Mouse (Mus musculus) CH12.LX (cell line): ENCODE results near the gene Zic1. TPM values are rescaled to one million over a fixed set of nuclear protein-coding genes. Genes with fewer than 3 reads are reported as not detected.

Source experiments
- DNase-seq: peaks from one replicate; pipeline ENCODE4 v3.0.0-alpha.2; 2013; ENCODE audit errors: extremely low read depth
- H3K27ac ChIP-seq: 2 replicates; pipeline ENCODE4 v1.5.1; 2012; ENCODE audit warnings: low read depth, mild to moderate bottlenecking, control low read depth, moderate library complexity; ENCODE audit not compliant: insufficient read depth
- H3K27me3 ChIP-seq: replicated peaks from 2 replicates; pipeline ENCODE3; 2012; ENCODE audit warnings: inconsistent platforms
- H3K36me3 ChIP-seq, 2 experiments: replicated peaks in 1 of 2; 2 replicates each; pipeline versions ENCODE3 to v1.6.1; 2012; ENCODE audit warnings: inconsistent platforms in 1 of 2, low read length in 1 of 2, mild to moderate bottlenecking in 1 of 2, mixed read lengths in 1 of 2, moderate library complexity in 1 of 2; ENCODE audit not compliant: control insufficient read depth in 1 of 2, insufficient read depth in 1 of 2
- H3K4me1 ChIP-seq, 2 experiments: 2 replicates each; pipeline ENCODE4 v1.6.1; 2012; ENCODE audit warnings: inconsistent platforms in 1 of 2, moderate library complexity in 1 of 2; ENCODE audit not compliant: insufficient read depth in 2 of 2, control insufficient read depth in 1 of 2
- H3K4me2 ChIP-seq: 2 replicates; pipeline ENCODE4 v1.6.1; 2012; ENCODE audit warnings: low read depth, mild to moderate bottlenecking, control low read depth; ENCODE audit not compliant: poor library complexity, insufficient read depth, severe bottlenecking
- H3K4me3 ChIP-seq, 3 experiments: fragments of 150-350 bp in 1 of 3; sonication (generic) in 1 of 3; replicated peaks in 1 of 3; 2 replicates each; pipeline versions ENCODE3 to v1.5.1; 2011 to 2012; ENCODE audit warnings: low read depth in 2 of 3, low read length in 2 of 3, mild to moderate bottlenecking in 2 of 3, moderate library complexity in 2 of 3, control low read depth in 1 of 3, improper control_type of control experiment in 1 of 3, inconsistent platforms in 1 of 3, mixed read lengths in 1 of 3; ENCODE audit not compliant: poor library complexity in 1 of 3
- H3K79me2 ChIP-seq: replicated peaks from 2 replicates; pipeline ENCODE4 v1.6.1; 2012; ENCODE audit warnings: mild to moderate bottlenecking, moderate library complexity; ENCODE audit not compliant: control insufficient read depth, poor library complexity, insufficient read depth, severe bottlenecking; ENCODE audit errors: extremely low read depth
- H3K9ac ChIP-seq: 2 replicates; pipeline ENCODE4 v1.6.1; 2012; ENCODE audit warnings: low read depth, mild to moderate bottlenecking, control low read depth, moderate library complexity; ENCODE audit not compliant: insufficient read depth
- H3K9me3 ChIP-seq: replicated peaks from 2 replicates; pipeline ENCODE3; 2012; ENCODE audit warnings: low read length, inconsistent platforms, mixed read lengths
- CHD1 ChIP-seq: IDR thresholded peaks from 2 replicates; pipeline ENCODE4 v1.6.1; 2012; ENCODE audit warnings: low read depth, low read length, improper control_type of control experiment, inconsistent platforms
- CHD2 ChIP-seq: IDR thresholded peaks from 2 replicates; pipeline ENCODE4 v1.6.1; 2011; ENCODE audit warnings: low read length, improper control_type of control experiment
- CTCF ChIP-seq, 2 experiments: IDR thresholded peaks in 1 of 2; conservative IDR thresholded peaks in 1 of 2; 2 replicates each; pipeline ENCODE4 v1.5.1; 2011 to 2012; ENCODE audit warnings: low read depth in 2 of 2, low read length in 2 of 2, improper control_type of control experiment in 1 of 2, inconsistent platforms in 1 of 2, mild to moderate bottlenecking in 1 of 2, moderate library complexity in 1 of 2
- EP300 ChIP-seq: IDR thresholded peaks from 2 replicates; pipeline ENCODE4 v1.6.1; 2011; ENCODE audit warnings: low read length, improper control_type of control experiment
- HCFC1 ChIP-seq: IDR thresholded peaks from 2 replicates; pipeline ENCODE4 v1.6.1; 2012; ENCODE audit warnings: low read depth, mild to moderate bottlenecking, inconsistent platforms, low read length, improper control_type of control experiment
- MAFK ChIP-seq: IDR thresholded peaks from 2 replicates; pipeline ENCODE4 v1.6.1; 2011; ENCODE audit warnings: low read length, improper control_type of control experiment; ENCODE audit not compliant: insufficient replicate concordance
- MAX ChIP-seq: IDR thresholded peaks from 2 replicates; pipeline ENCODE4 v1.6.1; 2011; ENCODE audit warnings: low read length, improper control_type of control experiment
- MEF2A ChIP-seq: IDR thresholded peaks from 2 replicates; pipeline ENCODE4 v1.6.1; 2014; ENCODE audit warnings: low read depth, mild to moderate bottlenecking, inconsistent platforms, low read length, improper control_type of control experiment, borderline replicate concordance
- MXI1 ChIP-seq: IDR thresholded peaks from 2 replicates; pipeline ENCODE4 v1.6.1; 2011; ENCODE audit warnings: mild to moderate bottlenecking, low read depth, low read length, improper control_type of control experiment
- NELFE ChIP-seq: IDR thresholded peaks from 2 replicates; pipeline ENCODE4 v1.6.1; 2011; ENCODE audit warnings: low read depth, low read length, improper control_type of control experiment
- NRF1 ChIP-seq: IDR thresholded peaks from 2 replicates; pipeline ENCODE4 v1.6.1; 2014; ENCODE audit warnings: low read depth, mild to moderate bottlenecking, inconsistent platforms, low read length, improper control_type of control experiment, moderate library complexity
- PAX5 ChIP-seq: IDR thresholded peaks from 2 replicates; pipeline ENCODE4 v1.6.1; 2012; ENCODE audit warnings: low read length, inconsistent platforms, mixed read lengths
- RCOR1 ChIP-seq: conservative IDR thresholded peaks from 2 replicates; pipeline ENCODE4 v1.6.1; 2012; ENCODE audit warnings: low read depth, mild to moderate bottlenecking, inconsistent platforms, low read length, improper control_type of control experiment
- SIN3A ChIP-seq: IDR thresholded peaks from 2 replicates; pipeline ENCODE4 v1.6.1; 2012; ENCODE audit warnings: low read length, improper control_type of control experiment, inconsistent platforms
- USF1 ChIP-seq: IDR thresholded peaks from 2 replicates; pipeline ENCODE4 v1.6.1; 2014; ENCODE audit warnings: low read depth, mild to moderate bottlenecking, inconsistent platforms, low read length, improper control_type of control experiment
- ZC3H11A ChIP-seq: IDR thresholded peaks from 2 replicates; pipeline ENCODE4 v1.6.1; 2012; ENCODE audit warnings: low read depth, mild to moderate bottlenecking, inconsistent platforms, low read length, improper control_type of control experiment
- dilution Hi-C: fragments of 300-500 bp; cut with MboI; formaldehyde crosslinking; loops from 2 replicates; pipeline ENCODE4 v1.14.3; 2020; ENCODE audit warnings: low sequenced_read_pairs; ENCODE audit not compliant: extremely low pct_unique_long_range_greater_than_20kb, extremely low pct_ligation_motif_present
- in situ Hi-C: fragments of 300-500 bp; cut with MboI; formaldehyde crosslinking; loops from 3 replicates; pipeline ENCODE4 v1.14.3; 2019; ENCODE audit warnings: low sequenced_read_pairs, low pct_ligation_motif_present, low pct_unique_long_range_greater_than_20kb, mixed read lengths
- polyA plus RNA-seq: library from polyadenylated mRNA; unstranded; fragments of >175 nt; gene quantifications from 2 replicates; pipeline ENCODE4 v1.2.1, GENCODE M21; 2012; ENCODE audit warnings: low read depth; ENCODE audit not compliant: insufficient read length
- total RNA-seq, 2 experiments: library from RNA; depleted of rRNA; stranded (reverse); fragments of 300-350 nt in 1 of 2; fragments of >200 nt in 1 of 2; gene quantifications; 2 replicates each; pipeline ENCODE4 v1.2.3; 2012 to 2014

Zic1 gene
- total and polyA plus RNA-seq, 3 experiments, result not detected

DNA sequence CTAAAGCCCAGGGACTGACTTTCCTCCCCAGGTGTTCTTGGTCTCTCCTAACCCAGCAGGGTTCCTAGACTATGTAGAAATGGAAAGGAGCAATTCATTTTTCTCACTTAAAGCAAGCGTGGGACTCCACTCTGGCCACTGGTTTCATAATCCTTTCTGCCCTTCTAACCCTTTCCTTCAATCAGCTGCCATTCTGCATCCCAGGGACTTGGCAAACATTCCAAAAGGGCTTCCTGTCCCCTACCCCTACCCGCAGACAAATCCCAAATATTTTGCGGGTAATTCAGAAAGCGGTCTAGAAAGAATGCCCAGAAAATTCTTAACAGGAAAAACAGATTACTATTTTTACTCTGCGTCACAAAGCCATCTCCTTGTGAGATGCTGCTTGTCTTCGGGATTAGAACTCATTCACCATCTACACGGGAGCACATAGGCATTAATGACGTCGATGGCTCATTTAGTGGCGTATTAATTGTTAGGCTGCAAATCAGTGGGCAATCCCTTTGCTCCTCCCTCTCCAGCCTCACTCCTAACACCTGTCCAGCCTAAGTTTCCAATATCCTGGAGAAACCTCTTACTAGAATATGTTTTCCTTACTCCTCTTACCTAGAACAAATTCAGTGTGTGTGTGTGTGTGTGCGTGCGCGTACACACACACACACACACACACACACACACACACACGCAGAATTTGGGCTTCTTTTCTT, 29.6 kb upstream of the Zic1 start:
- Histone ChIP-seq H3K4me3 (no peak overlapping the region), H3K27ac (no peak overlapping the region), H3K4me1 (no peaks in the 10 kb centered on the region), H3K9ac (no peak overlapping the region), H3K9me3 (peaks cover 37% of the 10 kb centered on the region), H3K27me3 (no peaks in the 10 kb centered on the region), H3K36me3 (no peaks in the 10 kb centered on the region), H3K79me2 (no peaks in the 10 kb centered on the region), H3K4me2 (no peak overlapping the region)
- no peak for DNase-seq
- no peak for TF ChIP-seq CTCF (conservative IDR thresholded peaks at IDR 0.05 in 1 of 2, IDR thresholded peaks at IDR 0.05 in 1 of 2; ENCODE audit: low read depth in 2 of 2, low read length in 2 of 2)
- TF ChIP-seq RCOR1, result no peak
- no peak for TF ChIP-seq HCFC1
- TF ChIP-seq MAX, result no peak
- TF ChIP-seq CHD1, result no peak
- no peak for TF ChIP-seq PAX5
- TF ChIP-seq EP300, result no peak
- no peak for TF ChIP-seq CHD2
- TF ChIP-seq USF1, result no peak
- TF ChIP-seq MAFK, result no peak
- TF ChIP-seq SIN3A, result no peak
- TF ChIP-seq MXI1, result no peak
- in situ Hi-C loops (no loop called here), dilution Hi-C loops (no loop called here)

DNA sequence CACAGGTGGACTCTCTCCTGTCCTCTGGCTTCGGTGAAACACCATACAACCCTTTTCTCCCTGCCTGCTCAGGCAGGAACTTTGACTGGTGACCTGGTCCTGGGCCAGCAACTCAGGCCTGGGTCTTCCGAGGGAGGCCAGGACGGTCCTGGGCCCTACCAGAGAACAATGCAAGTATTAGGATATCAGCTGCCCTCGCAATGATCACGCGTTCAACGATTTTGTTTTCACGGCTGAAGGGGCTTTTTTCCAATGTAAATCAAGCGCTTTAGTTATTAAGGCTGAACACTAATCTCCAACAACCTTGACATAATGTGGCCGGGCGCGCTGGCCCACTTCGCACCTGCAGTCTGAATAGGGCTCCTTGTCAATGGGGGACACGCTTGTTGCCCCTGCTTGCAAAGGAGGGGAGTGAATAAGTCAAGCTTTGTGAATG, 28.6 kb upstream of the Zic1 start:
- H3K4me3 ChIP-seq, result no peak overlapping the region
- in situ Hi-C loops, result no loop called here
- no peak for TF ChIP-seq CHD1
- no peak for TF ChIP-seq EP300
- TF ChIP-seq MEF2A, result no peak
- TF ChIP-seq NRF1, result no peak
- TF ChIP-seq MXI1, result no peak
- TF ChIP-seq ZC3H11A, result no peak
- no peak for TF ChIP-seq HCFC1
- no peak for TF ChIP-seq NELFE
- TF ChIP-seq USF1, result no peak
- no peak for DNase-seq
- no peak overlapping the region for H3K4me2 ChIP-seq
- peaks cover 41% of the 10 kb centered on the region for H3K9me3 ChIP-seq
- H3K4me1 ChIP-seq, result no peaks in the 10 kb centered on the region
- no peaks in the 10 kb centered on the region for H3K36me3 ChIP-seq
- no peaks in the 10 kb centered on the region for H3K27me3 ChIP-seq
- H3K27ac ChIP-seq, result no peak overlapping the region
- dilution Hi-C loops, result no loop called here
- no peak overlapping the region for H3K9ac ChIP-seq
- H3K79me2 ChIP-seq, result no peaks in the 10 kb centered on the region
